Mouse (Mus musculus): ENCODE measurements around the gene Maco1. TPM values are rescaled to one million over a fixed set of nuclear protein-coding genes. Genes with fewer than 3 reads are reported as not detected.

Maco1 gene
- polyA plus RNA-seq, 1 experiment, result 47.7 TPM

DNA sequence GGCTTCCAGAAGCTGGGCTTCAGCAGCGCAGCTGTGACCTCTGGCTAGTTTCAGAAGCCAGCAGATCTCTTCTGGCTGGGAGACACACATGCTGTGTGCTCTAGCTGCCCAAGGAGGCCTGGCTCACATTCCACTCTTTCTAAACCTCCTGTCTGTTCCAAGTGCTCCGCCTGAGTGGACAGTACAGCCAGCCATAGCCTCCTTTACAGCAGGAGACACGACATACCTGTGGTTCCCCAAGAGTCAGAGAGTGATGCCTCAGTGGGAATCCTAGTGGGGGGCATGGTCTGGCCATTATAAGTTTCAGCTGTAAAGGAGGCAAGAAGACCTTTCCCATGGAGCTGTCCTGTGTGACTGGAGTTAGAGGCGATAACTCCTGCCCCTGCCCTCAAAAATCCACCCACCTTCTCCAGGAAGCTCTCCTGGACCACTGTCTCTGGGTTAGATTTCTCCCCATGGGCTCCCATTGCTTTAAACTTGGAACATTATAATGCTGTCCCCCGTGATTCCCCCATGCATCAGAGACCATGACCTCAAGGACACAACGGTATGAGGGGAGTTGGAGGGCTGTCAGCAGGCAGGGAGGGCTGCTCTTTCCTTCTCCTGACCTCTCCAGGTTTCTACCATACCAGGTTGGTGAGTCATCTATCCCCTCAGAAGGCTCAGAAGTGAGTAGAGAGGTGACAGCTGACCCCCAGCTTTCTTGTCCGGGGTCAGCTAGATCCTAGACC, 83.9 kb downstream of the Maco1 start:
- WGBS, result 18% methylated on average over 7 of the region's 7 CpGs
- H3K4me1 ChIP-seq (ENCODE audit: control insufficient read depth, insufficient read depth, low read length), result peaks cover 40% of the 10 kb centered on the region
- no peaks in the 10 kb centered on the region for H3K27me3 ChIP-seq (ENCODE audit: control insufficient read depth, insufficient read depth, low read length)
- H3K27ac ChIP-seq (ENCODE audit: insufficient read depth, low read length), result peak overlapping the region; percentile 80
- TF ChIP-seq POLR2A (IDR thresholded peaks at IDR 0.05; ENCODE audit: borderline replicate concordance, insufficient read depth, low read length) (no peak), CTCF (IDR thresholded peaks at IDR 0.05; ENCODE audit: borderline replicate concordance, insufficient read depth, low read depth, low read length) (no peak)
- peak; percentile 65 to 72 for DNase-seq
- no peak overlapping the region for H3K4me3 ChIP-seq (replicated peaks; ENCODE audit: insufficient read depth, low read depth, low read length)

GRCm38 (mm10) chr4:134768226-134768888, 84.8 kb downstream of the Maco1 start:
- Histone ChIP-seq H3K4me1 (ENCODE audit: control insufficient read depth, insufficient read depth, low read length) (peaks cover 43% of the 10 kb centered on the region), H3K27me3 (ENCODE audit: control insufficient read depth, insufficient read depth, low read length) (no peaks in the 10 kb centered on the region), H3K27ac (ENCODE audit: insufficient read depth, low read length) (peak overlapping the region; percentile 80), H3K4me3 (replicated peaks; ENCODE audit: insufficient read depth, low read depth, low read length) (peak overlapping the region; percentile 71)
- TF ChIP-seq CTCF (IDR thresholded peaks at IDR 0.05; ENCODE audit: borderline replicate concordance, insufficient read depth, low read depth, low read length) (no peak), POLR2A (IDR thresholded peaks at IDR 0.05; ENCODE audit: borderline replicate concordance, insufficient read depth, low read length) (no peak)
- peak; percentile 79 to 89 for DNase-seq
- 4% methylated on average over 21 of the region's 21 CpGs for WGBS

DNA sequence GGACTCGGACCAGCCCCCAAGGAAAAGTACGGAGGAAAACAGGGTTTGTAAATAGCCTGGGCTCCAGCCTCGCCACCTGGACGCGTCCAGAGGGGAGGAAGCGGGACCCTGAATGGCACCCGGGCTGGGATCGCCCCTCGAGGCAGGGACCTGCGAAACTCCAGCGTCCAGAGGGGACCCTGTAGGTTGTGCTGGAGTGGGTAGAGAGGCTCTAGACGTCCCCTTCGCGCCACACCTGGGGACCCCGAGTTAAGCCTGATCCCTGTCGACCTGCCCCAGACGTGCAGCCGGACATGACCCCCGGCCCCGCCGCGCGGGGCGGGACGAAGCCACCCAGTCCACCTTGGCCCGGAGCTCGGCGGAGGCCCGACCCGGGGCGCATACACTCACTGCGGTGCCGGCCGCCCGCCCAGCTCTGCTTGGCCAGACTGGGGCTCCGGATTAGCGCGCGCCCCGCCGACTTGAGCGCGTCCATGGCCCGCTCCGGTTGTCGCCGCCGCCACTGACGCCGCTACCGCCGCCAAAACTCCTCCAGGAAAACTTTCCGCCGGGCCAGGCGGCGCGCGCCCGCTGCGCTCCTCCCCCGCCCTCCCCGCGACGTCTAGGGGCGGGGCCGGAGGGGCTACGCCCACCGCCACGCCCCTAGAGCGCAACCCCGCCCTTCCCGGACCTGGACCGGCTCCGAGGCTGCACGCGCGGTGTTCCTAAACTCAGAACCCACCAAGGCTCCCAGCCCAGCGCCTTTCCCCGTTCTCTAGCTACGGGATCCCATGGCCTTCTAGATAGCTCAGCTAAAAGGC, 85.5 kb downstream of the Maco1 start, which contains the start of gene Ldlrap1:
Gene Ldlrap1 (minus strand): TSS at position 599 of the 800 bp plus-strand sequence.
- under 1% methylated on average over 76 of the region's 80 CpGs for WGBS
- H3K4me1 ChIP-seq (ENCODE audit: control insufficient read depth, insufficient read depth, low read length), result peaks cover 39% of the 10 kb centered on the region
- TF ChIP-seq POLR2A (IDR thresholded peaks at IDR 0.05; ENCODE audit: borderline replicate concordance, insufficient read depth, low read length), result peak; percentile 59; the same call in 1 of the 2 replicates
- TF ChIP-seq CTCF (IDR thresholded peaks at IDR 0.05; ENCODE audit: borderline replicate concordance, insufficient read depth, low read depth, low read length), result no peak
- H3K27ac ChIP-seq (ENCODE audit: insufficient read depth, low read length), result peak within 1 kb of the TSS; percentile 80
- H3K4me3 ChIP-seq (replicated peaks; ENCODE audit: insufficient read depth, low read depth, low read length), result peak within 1 kb of the TSS; percentile 71
- peak; percentile 80 to 86 for DNase-seq
- H3K27me3 ChIP-seq (ENCODE audit: control insufficient read depth, insufficient read depth, low read length), result no peaks in the 10 kb centered on the region

DNA sequence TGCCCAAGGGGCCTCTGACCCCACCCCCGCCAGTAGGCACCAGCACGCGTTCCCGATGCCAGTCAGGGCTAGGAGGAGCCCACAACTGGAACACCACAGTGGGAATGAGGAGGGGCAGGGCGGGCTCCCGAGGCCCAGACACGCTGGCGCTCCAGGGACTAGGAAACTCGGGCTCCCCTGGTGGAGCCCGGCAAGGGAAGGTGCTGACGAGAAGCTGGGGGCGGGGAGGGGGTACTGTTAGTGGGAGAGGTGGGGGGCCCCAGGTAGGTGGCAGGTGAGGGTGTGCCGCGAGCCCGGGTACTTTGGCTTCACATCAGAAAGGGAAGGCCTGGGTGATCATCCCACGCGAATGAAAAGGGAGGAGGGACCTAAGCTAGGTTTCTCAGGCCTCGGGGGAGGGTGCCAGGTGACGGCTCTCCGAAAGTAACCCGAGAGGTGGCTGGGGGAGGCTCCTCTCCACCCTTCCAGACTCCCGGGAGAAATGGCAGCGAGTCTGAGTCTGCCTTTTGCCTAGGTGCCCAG, 86.2 kb downstream of the Maco1 start:
- 3% methylated on average over 23 of the region's 23 CpGs for WGBS
- Histone ChIP-seq H3K4me1 (ENCODE audit: control insufficient read depth, insufficient read depth, low read length) (peaks cover 35% of the 10 kb centered on the region), H3K4me3 (replicated peaks; ENCODE audit: insufficient read depth, low read depth, low read length) (peak overlapping the region; percentile 71), H3K27me3 (ENCODE audit: control insufficient read depth, insufficient read depth, low read length) (no peaks in the 10 kb centered on the region), H3K27ac (ENCODE audit: insufficient read depth, low read length) (peak overlapping the region; percentile 49)
- peak; percentile 62 to 67 for DNase-seq
- TF ChIP-seq POLR2A (IDR thresholded peaks at IDR 0.05; ENCODE audit: borderline replicate concordance, insufficient read depth, low read length), result no peak
- no peak for TF ChIP-seq CTCF (IDR thresholded peaks at IDR 0.05; ENCODE audit: borderline replicate concordance, insufficient read depth, low read depth, low read length)

DNA sequence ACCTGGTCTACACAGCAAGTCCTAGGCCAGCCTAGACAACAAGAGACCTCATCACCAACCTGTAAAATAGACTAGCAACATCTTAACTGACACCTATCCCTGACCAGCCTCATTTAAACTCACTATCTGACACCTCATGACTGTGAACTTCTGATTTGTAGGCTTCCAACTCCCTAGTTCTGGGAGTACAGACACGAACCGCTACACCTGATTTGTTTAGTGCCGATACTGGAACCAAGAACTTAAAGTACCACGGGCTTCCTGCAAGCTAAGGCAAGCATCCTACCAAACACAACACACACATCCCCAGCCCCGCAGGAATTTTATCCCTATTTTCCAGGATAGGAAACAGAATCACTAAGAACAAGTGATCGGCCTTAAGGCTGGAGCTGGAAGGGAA, 86.9 kb downstream of the Maco1 start:
- peak overlapping the region; percentile 71 for H3K4me3 ChIP-seq (replicated peaks; ENCODE audit: insufficient read depth, low read depth, low read length)
- TF ChIP-seq POLR2A (IDR thresholded peaks at IDR 0.05; ENCODE audit: borderline replicate concordance, insufficient read depth, low read length), result no peak
- no peak for TF ChIP-seq CTCF (IDR thresholded peaks at IDR 0.05; ENCODE audit: borderline replicate concordance, insufficient read depth, low read depth, low read length)
- H3K27ac ChIP-seq (ENCODE audit: insufficient read depth, low read length), result no peak overlapping the region
- no peaks in the 10 kb centered on the region for H3K27me3 ChIP-seq (ENCODE audit: control insufficient read depth, insufficient read depth, low read length)
- DNase-seq, result no peak
- peaks cover 29% of the 10 kb centered on the region for H3K4me1 ChIP-seq (ENCODE audit: control insufficient read depth, insufficient read depth, low read length)
- WGBS, result 46% methylated on average over 6 of the region's 6 CpGs

DNA sequence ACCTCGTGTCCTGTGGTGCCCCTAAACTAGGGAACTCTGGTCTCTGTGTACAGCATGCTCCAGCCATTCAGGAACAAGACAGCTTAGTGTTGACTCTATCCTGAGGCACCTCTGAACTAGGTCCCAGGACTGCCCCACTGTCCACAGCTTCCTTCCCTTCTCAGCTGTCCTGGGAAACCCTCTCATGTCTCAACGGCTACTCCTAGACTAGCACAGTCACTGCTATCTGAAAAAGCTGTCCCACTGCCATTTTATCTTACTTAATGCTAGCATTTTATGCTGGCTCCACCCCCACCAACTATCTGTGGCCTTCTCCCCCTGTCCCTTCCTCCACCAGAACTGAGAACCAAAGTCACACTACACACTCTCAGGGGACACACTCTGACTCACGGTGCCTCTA, 88.8 kb downstream of the Maco1 start:
- Histone ChIP-seq H3K4me1 (ENCODE audit: control insufficient read depth, insufficient read depth, low read length) (peaks cover 31% of the 10 kb centered on the region), H3K4me3 (replicated peaks; ENCODE audit: insufficient read depth, low read depth, low read length) (no peak overlapping the region), H3K27me3 (ENCODE audit: control insufficient read depth, insufficient read depth, low read length) (no peaks in the 10 kb centered on the region), H3K27ac (ENCODE audit: insufficient read depth, low read length) (no peak overlapping the region)
- WGBS, result 60% methylated on average over 3 of the region's 3 CpGs
- no peak for DNase-seq
- TF ChIP-seq CTCF (IDR thresholded peaks at IDR 0.05; ENCODE audit: borderline replicate concordance, insufficient read depth, low read depth, low read length) (no peak), POLR2A (IDR thresholded peaks at IDR 0.05; ENCODE audit: borderline replicate concordance, insufficient read depth, low read length) (no peak)

GRCm38 (mm10) chr4:134762360-134762759, 90.8 kb downstream of the Maco1 start:
- 67% methylated on average over 6 of the region's 6 CpGs for WGBS
- no peak for DNase-seq
- Histone ChIP-seq H3K4me1 (ENCODE audit: control insufficient read depth, insufficient read depth, low read length) (peaks cover 29% of the 10 kb centered on the region), H3K4me3 (replicated peaks; ENCODE audit: insufficient read depth, low read depth, low read length) (no peak overlapping the region), H3K27me3 (ENCODE audit: control insufficient read depth, insufficient read depth, low read length) (no peaks in the 10 kb centered on the region), H3K27ac (ENCODE audit: insufficient read depth, low read length) (no peak overlapping the region)
- TF ChIP-seq CTCF (IDR thresholded peaks at IDR 0.05; ENCODE audit: borderline replicate concordance, insufficient read depth, low read depth, low read length) (no peak), POLR2A (IDR thresholded peaks at IDR 0.05; ENCODE audit: borderline replicate concordance, insufficient read depth, low read length) (no peak)

Measured in cerebellum, adult 2 months (tissue).